Mouse (Mus musculus) MEL (cell line): Measurements from ENCODE around the gene Olfr459. TPM values are rescaled to one million over a fixed set of nuclear protein-coding genes. Genes with fewer than 3 reads are reported as not detected.

ENCODE experiments used
- DNase-seq: peaks from one replicate; pipeline ENCODE4 v3.0.0; 2011; ENCODE audit warnings: low read depth, low spot score
- H3K27ac ChIP-seq: 2 replicates; pipeline ENCODE4 v1.5.1; 2012; ENCODE audit warnings: low read depth, mild to moderate bottlenecking, control low read depth, low read length, moderate library complexity; ENCODE audit not compliant: control insufficient read depth
- H3K27me3 ChIP-seq, 2 experiments: fragments of 150-350 bp in 1 of 2; sonication (generic) in 1 of 2; 2 replicates each; pipeline ENCODE4 v1.6.1; 2012; ENCODE audit warnings: low read length in 2 of 2, mild to moderate bottlenecking in 2 of 2, improper control_type of control experiment in 1 of 2, moderate library complexity in 1 of 2; ENCODE audit not compliant: insufficient read depth in 2 of 2, control insufficient read depth in 1 of 2
- H3K36me3 ChIP-seq, 2 experiments: 2 replicates each; pipeline ENCODE4 v1.6.1; 2012 to 2014; ENCODE audit warnings: low read length in 2 of 2, improper control_type of control experiment in 1 of 2, inconsistent platforms in 1 of 2, mild to moderate bottlenecking in 1 of 2; ENCODE audit not compliant: insufficient read depth in 2 of 2, control insufficient read depth in 1 of 2
- H3K4me1 ChIP-seq, 2 experiments: fragments of 150-350 bp in 1 of 2; sonication (generic) in 1 of 2; 2 replicates each; pipeline ENCODE4 v1.6.1; 2012; ENCODE audit warnings: low read length in 2 of 2, improper control_type of control experiment in 1 of 2, mild to moderate bottlenecking in 1 of 2; ENCODE audit not compliant: insufficient read depth in 2 of 2, control insufficient read depth in 1 of 2
- H3K4me3 ChIP-seq, 2 experiments: fragments of 150-350 bp in 1 of 2; sonication (generic) in 1 of 2; 2 replicates each; pipeline ENCODE4 v1.5.1; 2012; ENCODE audit warnings: low read depth in 2 of 2, low read length in 2 of 2, mild to moderate bottlenecking in 2 of 2, moderate library complexity in 2 of 2, control low read depth in 1 of 2, improper control_type of control experiment in 1 of 2; ENCODE audit not compliant: control insufficient read depth in 1 of 2, insufficient read depth in 1 of 2
- H3K79me2 ChIP-seq: 2 replicates; pipeline ENCODE4 v1.6.1; 2012; ENCODE audit warnings: mild to moderate bottlenecking, low read length, moderate library complexity; ENCODE audit not compliant: control insufficient read depth, poor library complexity, insufficient read depth
- H3K9ac ChIP-seq: 2 replicates; pipeline ENCODE4 v1.6.1; 2012; ENCODE audit warnings: low read depth, mild to moderate bottlenecking, control low read depth, low read length, moderate library complexity; ENCODE audit not compliant: control insufficient read depth, poor library complexity, severe bottlenecking
- H3K9me3 ChIP-seq: fragments of 150-350 bp; sonication (generic); replicated peaks from 2 replicates; pipeline ENCODE4 v1.6.1; 2012; ENCODE audit warnings: mild to moderate bottlenecking, low read length, improper control_type of control experiment, moderate library complexity; ENCODE audit not compliant: insufficient read depth
- BHLHE40 ChIP-seq: IDR thresholded peaks from 2 replicates; pipeline ENCODE4 v1.6.1; 2012; ENCODE audit warnings: low read depth, mild to moderate bottlenecking, inconsistent platforms, low read length, improper control_type of control experiment, borderline replicate concordance
- CHD1 ChIP-seq: IDR thresholded peaks from 2 replicates; pipeline ENCODE4 v1.6.1; 2012; ENCODE audit warnings: low read depth, mild to moderate bottlenecking, inconsistent platforms, low read length, improper control_type of control experiment
- CHD2 ChIP-seq: IDR thresholded peaks from 2 replicates; pipeline ENCODE4 v1.6.1; 2011; ENCODE audit warnings: low read length, improper control_type of control experiment
- CTCF ChIP-seq, 3 experiments: IDR thresholded peaks in 2 of 3; conservative IDR thresholded peaks in 1 of 3; 2 replicates each; pipeline ENCODE4 v1.5.1; 2011 to 2012; ENCODE audit warnings: low read length in 3 of 3, low read depth in 2 of 3, mild to moderate bottlenecking in 2 of 3, improper control_type of control experiment in 1 of 3, inconsistent platforms in 1 of 3, mixed read lengths in 1 of 3, moderate library complexity in 1 of 3; ENCODE audit not compliant: control insufficient read depth in 1 of 3, insufficient read depth in 1 of 3, poor library complexity in 1 of 3, severe bottlenecking in 1 of 3
- E2F4 ChIP-seq: IDR thresholded peaks from 2 replicates; pipeline ENCODE4 v1.6.1; 2011; ENCODE audit warnings: low read depth, low read length, improper control_type of control experiment, borderline replicate concordance
- EP300 ChIP-seq, 2 experiments: IDR thresholded peaks; 2 replicates each; pipeline ENCODE4 v1.6.1; 2011; ENCODE audit warnings: improper control_type of control experiment in 2 of 2, low read length in 2 of 2, low read depth in 1 of 2, mild to moderate bottlenecking in 1 of 2
- GABPA ChIP-seq: IDR thresholded peaks from 2 replicates; pipeline ENCODE4 v1.6.1; 2012; ENCODE audit warnings: low read depth, mild to moderate bottlenecking, inconsistent platforms, low read length, improper control_type of control experiment, moderate library complexity
- GATA1 ChIP-seq: IDR thresholded peaks from 2 replicates; pipeline ENCODE4 v1.6.1; 2011; ENCODE audit warnings: low read depth, low read length, improper control_type of control experiment
- KAT2A ChIP-seq: conservative IDR thresholded peaks from 2 replicates; pipeline ENCODE4 v1.6.1; 2012; ENCODE audit warnings: low read depth, low read length, improper control_type of control experiment, inconsistent platforms
- MAFK ChIP-seq: IDR thresholded peaks from 2 replicates; pipeline ENCODE4 v1.6.1; 2011; ENCODE audit warnings: low read depth, mild to moderate bottlenecking, low read length, improper control_type of control experiment, borderline replicate concordance
- MAX ChIP-seq: IDR thresholded peaks from 2 replicates; pipeline ENCODE4 v1.6.1; 2011; ENCODE audit warnings: low read length, improper control_type of control experiment
- MAZ ChIP-seq: IDR thresholded peaks from 2 replicates; pipeline ENCODE4 v1.6.1; 2012; ENCODE audit warnings: low read depth, mild to moderate bottlenecking, inconsistent platforms, low read length, improper control_type of control experiment
- MYB ChIP-seq: IDR thresholded peaks from 2 replicates; pipeline ENCODE4 v1.6.1; 2011; ENCODE audit warnings: mild to moderate bottlenecking, low read depth, low read length, improper control_type of control experiment
- MYC ChIP-seq: IDR thresholded peaks from 2 replicates; pipeline ENCODE4 v1.6.1; 2011; ENCODE audit warnings: low read depth, mild to moderate bottlenecking, low read length, improper control_type of control experiment, moderate library complexity
- NRF1 ChIP-seq: IDR thresholded peaks from 2 replicates; pipeline ENCODE4 v1.6.1; 2014; ENCODE audit warnings: low read depth, mild to moderate bottlenecking, inconsistent platforms, low read length, improper control_type of control experiment, moderate library complexity; ENCODE audit not compliant: poor library complexity, insufficient read depth, severe bottlenecking
- POLR2AphosphoS2 ChIP-seq: IDR thresholded peaks from 2 replicates; pipeline ENCODE4 v1.6.1; 2011; ENCODE audit warnings: low read length, improper control_type of control experiment
- RAD21 ChIP-seq: IDR thresholded peaks from 2 replicates; pipeline ENCODE4 v1.6.1; 2011; ENCODE audit warnings: mild to moderate bottlenecking, low read depth, low read length, improper control_type of control experiment
- SIN3A ChIP-seq: IDR thresholded peaks from 2 replicates; pipeline ENCODE4 v1.6.1; 2012; ENCODE audit warnings: low read length, improper control_type of control experiment, inconsistent platforms
- SMC3 ChIP-seq: IDR thresholded peaks from 2 replicates; pipeline ENCODE4 v1.6.1; 2011; ENCODE audit warnings: low read depth, low read length, improper control_type of control experiment
- TAL1 ChIP-seq: IDR thresholded peaks from 2 replicates; pipeline ENCODE4 v1.6.1; 2012; ENCODE audit warnings: mild to moderate bottlenecking, inconsistent platforms, low read length, moderate library complexity, mixed read lengths
- TCF12 ChIP-seq: IDR thresholded peaks from 2 replicates; pipeline ENCODE4 v1.6.1; 2014; ENCODE audit warnings: low read depth, mild to moderate bottlenecking, inconsistent platforms, low read length, improper control_type of control experiment, moderate library complexity
- USF1 ChIP-seq: IDR thresholded peaks from 2 replicates; pipeline ENCODE4 v1.6.1; 2014; ENCODE audit warnings: low read depth, mild to moderate bottlenecking, inconsistent platforms, low read length, improper control_type of control experiment, moderate library complexity
- USF2 ChIP-seq, 2 experiments: IDR thresholded peaks; 2 replicates each; pipeline ENCODE4 v1.6.1; 2011 to 2012; ENCODE audit warnings: improper control_type of control experiment in 2 of 2, low read length in 2 of 2, borderline replicate concordance in 1 of 2, inconsistent platforms in 1 of 2, low read depth in 1 of 2, mild to moderate bottlenecking in 1 of 2; ENCODE audit not compliant: insufficient read depth in 1 of 2
- ZC3H11A ChIP-seq: IDR thresholded peaks from 2 replicates; pipeline ENCODE4 v1.6.1; 2012; ENCODE audit warnings: low read depth, mild to moderate bottlenecking, inconsistent platforms, low read length, improper control_type of control experiment
- ZKSCAN1 ChIP-seq: IDR thresholded peaks from 2 replicates; pipeline ENCODE4 v1.6.1; 2012; ENCODE audit warnings: low read depth, mild to moderate bottlenecking, inconsistent platforms, low read length, improper control_type of control experiment, moderate library complexity
- ZMIZ1 ChIP-seq: IDR thresholded peaks from 2 replicates; pipeline ENCODE4 v1.6.1; 2012; ENCODE audit warnings: low read depth, mild to moderate bottlenecking, inconsistent platforms, low read length, improper control_type of control experiment, moderate library complexity
- ZNF384 ChIP-seq: IDR thresholded peaks from 2 replicates; pipeline ENCODE4 v1.6.1; 2012; ENCODE audit warnings: low read depth, mild to moderate bottlenecking, inconsistent platforms, low read length, improper control_type of control experiment
- polyA plus RNA-seq, 2 experiments: library from polyadenylated mRNA; stranded (reverse) in 1 of 2; unstranded in 1 of 2; fragments of >175 nt in 1 of 2; fragments of >200 nt in 1 of 2; gene quantifications; 2 replicates each; pipeline versions ENCODE4 v1.2.1 to v1.2.4; 2012; ENCODE audit warnings: low replicate concordance in 2 of 2, low read depth in 1 of 2; ENCODE audit not compliant: insufficient read length in 2 of 2, insufficient read depth in 1 of 2, missing spikeins in 1 of 2
- total RNA-seq: library from RNA; depleted of rRNA; stranded (reverse); fragments of 300-350 nt; gene quantifications from 2 replicates; pipeline ENCODE4 v1.2.3, GENCODE M21; 2012

Gene Olfr459
- total and polyA plus RNA-seq, 3 experiments, result not detected

DNA sequence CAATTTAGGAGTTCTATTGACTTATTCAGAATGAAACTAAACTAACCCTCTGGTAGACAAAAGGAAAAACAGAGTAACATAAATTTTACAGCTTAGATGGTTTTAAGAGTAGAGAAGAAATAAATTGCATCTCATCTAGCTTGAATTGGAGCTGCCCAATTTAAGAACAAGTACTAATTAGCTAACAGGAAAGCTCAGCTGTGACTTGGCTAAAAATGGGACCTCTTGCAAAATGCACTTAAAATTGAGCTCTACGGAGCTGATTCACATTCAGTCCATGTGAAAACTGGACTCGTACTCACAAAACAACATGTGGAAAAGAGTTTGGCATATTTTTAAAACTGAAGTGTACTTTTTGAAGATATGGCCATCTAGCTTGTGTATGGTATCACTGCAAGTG lies 15.4 kb downstream of the Olfr459 start:
- no peaks in the 10 kb centered on the region for H3K9me3 ChIP-seq
- DNase-seq, result no peak
- TF ChIP-seq CHD2, result no peak
- TF ChIP-seq ZKSCAN1, result no peak
- TF ChIP-seq E2F4, result no peak
- TF ChIP-seq USF1, result no peak
- TF ChIP-seq GABPA, result no peak
- no peak for TF ChIP-seq TAL1
- TF ChIP-seq BHLHE40, result no peak
- no peak for TF ChIP-seq NRF1
- no peak for TF ChIP-seq POLR2AphosphoS2
- no peak for TF ChIP-seq MYB
- TF ChIP-seq RAD21, result no peak
- TF ChIP-seq MYC, result no peak
- H3K27ac ChIP-seq, result no peak overlapping the region
- no peaks in the 10 kb centered on the region; a peak in 1 of 4 replicates for H3K36me3 ChIP-seq
- no peak overlapping the region for H3K9ac ChIP-seq
- no peak overlapping the region for H3K4me3 ChIP-seq
- H3K79me2 ChIP-seq, result no peaks in the 10 kb centered on the region
- H3K27me3 ChIP-seq, result no peaks in the 10 kb centered on the region; a peak in 1 of 4 replicates
- H3K4me1 ChIP-seq, result no peaks in the 10 kb centered on the region

DNA sequence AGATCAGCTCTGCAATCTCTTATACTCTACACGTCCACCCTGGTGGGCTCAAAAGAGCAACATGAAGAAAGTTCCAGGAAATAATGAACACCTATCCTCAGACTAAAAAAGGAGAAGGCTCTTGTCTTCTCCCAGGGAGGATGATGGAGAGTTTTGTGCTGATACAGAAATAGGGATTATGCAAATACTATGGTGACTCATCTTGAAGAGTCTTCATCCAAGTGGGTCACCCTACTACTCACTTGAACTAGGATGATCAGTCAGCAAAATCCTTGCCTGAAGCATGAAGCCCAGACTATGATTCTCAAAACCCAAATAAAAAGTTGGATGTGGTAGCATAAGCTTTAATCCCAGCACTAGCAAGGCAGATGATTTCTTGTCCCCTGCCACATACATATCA lies 16.6 kb downstream of the Olfr459 start:
- TF ChIP-seq EP300 (IDR thresholded peaks at IDR 0.05; ENCODE audit: low read depth in 1 of 2, low read length in 2 of 2) (no peak), ZC3H11A (no peak), CHD2 (no peak), SIN3A (no peak)
- Histone ChIP-seq H3K9ac (no peak overlapping the region), H3K9me3 (no peaks in the 10 kb centered on the region), H3K27me3 (no peaks in the 10 kb centered on the region; a peak in 1 of 4 replicates), H3K36me3 (no peaks in the 10 kb centered on the region; a peak in 1 of 4 replicates), H3K4me3 (no peak overlapping the region), H3K27ac (no peak overlapping the region), H3K4me1 (no peaks in the 10 kb centered on the region), H3K79me2 (no peaks in the 10 kb centered on the region)
- DNase-seq, result no peak

DNA sequence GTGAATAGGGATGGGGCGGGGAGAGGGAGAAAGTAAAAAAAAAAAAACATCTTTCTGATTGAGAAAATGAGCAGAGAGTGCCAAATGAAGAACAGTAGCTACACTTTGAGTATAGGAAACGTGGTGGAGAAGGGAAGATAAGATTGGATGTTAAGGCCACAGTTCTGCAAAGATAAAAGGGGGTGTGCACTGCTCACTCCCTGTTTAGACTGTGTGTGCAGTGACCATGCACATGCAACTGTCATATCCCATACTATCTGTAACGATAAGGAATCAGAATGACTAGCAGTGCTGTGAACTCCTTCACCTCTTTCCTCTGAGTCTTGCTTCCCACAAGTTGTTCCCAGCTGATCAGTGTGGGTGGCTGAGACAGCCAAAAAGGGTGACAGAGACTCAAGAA lies 17.8 kb downstream of the Olfr459 start:
- H3K79me2 ChIP-seq, result no peaks in the 10 kb centered on the region
- H3K27ac ChIP-seq, result no peak overlapping the region
- no peak overlapping the region for H3K4me3 ChIP-seq
- no peaks in the 10 kb centered on the region; a peak in 1 of 4 replicates for H3K36me3 ChIP-seq
- H3K27me3 ChIP-seq, result no peaks in the 10 kb centered on the region; a peak in 1 of 4 replicates
- no peaks in the 10 kb centered on the region for H3K4me1 ChIP-seq
- H3K9me3 ChIP-seq, result no peaks in the 10 kb centered on the region
- H3K9ac ChIP-seq, result no peak overlapping the region
- peak; percentile 5 for DNase-seq
- TF ChIP-seq BHLHE40 (no peak), CTCF (IDR thresholded peaks at IDR 0.05 in 2 of 3, conservative IDR thresholded peaks at IDR 0.05 in 1 of 3; ENCODE audit: control insufficient read depth in 1 of 3, insufficient read depth in 1 of 3, low read depth in 2 of 3, low read length in 3 of 3, poor library complexity in 1 of 3, severe bottlenecking in 1 of 3) (no peak), ZNF384 (no peak), KAT2A (no peak), MYB (no peak), TCF12 (no peak), ZMIZ1 (no peak), CHD1 (no peak), RAD21 (no peak), GATA1 (no peak), USF2 (IDR thresholded peaks at IDR 0.05; ENCODE audit: borderline replicate concordance in 1 of 2, insufficient read depth in 1 of 2, low read depth in 1 of 2, low read length in 2 of 2) (no peak), MAX (no peak), MAZ (no peak), NRF1 (no peak), MYC (no peak), MAFK (no peak), USF1 (no peak), SMC3 (no peak)
